In genomic region chr2:165136049-165136448, GRCm38 (mm10) we compare ENCODE assay signal across 10 mouse cellular contexts. TPM values are rescaled to one million over a fixed set of nuclear protein-coding genes. Genes with fewer than 3 reads are reported as not detected.
DNase-seq lines count a peak whose midpoint lies in the region; ATAC-seq and TF ChIP-seq lines count a peak whose summit lies in the region.
"Had no signal": no experiment of that assay in that cellular context is flagged by ENCODE, and none has a peak within 500 bp of the region (broad histone marks: within the 10 kb centered on the region; RNA-seq: fewer than 3 reads in every experiment).

No protein-coding gene starts in this region.

- TF ChIP-seq CTCF in ES-Bruce4 (IDR thresholded peaks at IDR 0.05; ENCODE audit: low read depth, low read length) = no peak

- H3K4me2 ChIP-seq in forebrain, embryonic 13.5 days = peak overlapping the region; percentile 30
- no peak overlapping the region; the same call in 1 of the 2 replicates for H3K4me2 ChIP-seq in midbrain, embryonic 13.5 days (replicated peaks)

- no peak for DNase-seq in frontal cortex, adult 2 months (ENCODE audit: extremely low spot score in 1 of 2, low spot score in 1 of 2)
- no peak for DNase-seq in ovary, postnatal 14 days (ENCODE audit: low spot score)
- DNase-seq in urinary bladder, adult 2 months (ENCODE audit: low spot score) = no peak
- DNase-seq in kidney, adult 8-10 months = no peak
- DNase-seq: kidney, adult 2 months; liver, postnatal 0 days had no signal

- H3K4me3 ChIP-seq in ES-Bruce4 (ENCODE audit: low read depth, low read length) = 0 out of 2 replicates have a peak overlapping the region, but pooled peaks have one; percentile 2
- no peak overlapping the region for H3K4me3 ChIP-seq in forebrain, embryonic 13.5 days
- H3K4me3 ChIP-seq in midbrain, embryonic 13.5 days (replicated peaks) = no peak overlapping the region

- H3K9ac ChIP-seq in ES-Bruce4 (ENCODE audit: low read depth, poor library complexity, severe bottlenecking) = no peak overlapping the region
- H3K9ac ChIP-seq in forebrain, embryonic 13.5 days = peak overlapping the region; percentile 58
- H3K9ac ChIP-seq in midbrain, embryonic 13.5 days (replicated peaks) = peak overlapping the region; percentile 59
- H3K9ac ChIP-seq: liver, postnatal 0 days had no signal

- under 1% methylated on average over 16 of the region's 16 CpGs for WGBS in forebrain, embryonic 13.5 days
- 1% methylated on average over 16 of the region's 16 CpGs for WGBS in midbrain, embryonic 13.5 days

- H3K27me3 ChIP-seq in ES-Bruce4 (ENCODE audit: control insufficient read depth, insufficient read depth, low read length, poor library complexity, severe bottlenecking) = no peaks in the 10 kb centered on the region
- no peaks in the 10 kb centered on the region for H3K27me3 ChIP-seq in forebrain, embryonic 13.5 days
- H3K27me3 ChIP-seq in midbrain, embryonic 13.5 days = peaks cover 14% of the 10 kb centered on the region; the same call in 1 of the 2 replicates

- no peaks in the 10 kb centered on the region for H3K9me3 ChIP-seq in ES-Bruce4 (replicated peaks; ENCODE audit: control insufficient read depth, insufficient read depth, low read length, poor library complexity, severe bottlenecking)
- no peaks in the 10 kb centered on the region for H3K9me3 ChIP-seq in forebrain, embryonic 13.5 days (replicated peaks)
- H3K9me3 ChIP-seq in midbrain, embryonic 13.5 days = no peaks in the 10 kb centered on the region

- 0 out of 2 replicates have a peak, but pooled peaks have one; percentile 34 for ATAC-seq in frontal cortex, adult (ENCODE audit: low TSS enrichment)
- ATAC-seq in forebrain, embryonic 13.5 days = peak; percentile 76
- ATAC-seq in midbrain, embryonic 13.5 days = peak; percentile 76
- ATAC-seq: liver, postnatal 0 days had no signal

- peaks cover 3% of the 10 kb centered on the region for H3K4me1 ChIP-seq in ES-Bruce4 (ENCODE audit: control insufficient read depth, insufficient read depth, low read length)
- peaks cover 84% of the 10 kb centered on the region for H3K4me1 ChIP-seq in forebrain, embryonic 13.5 days
- peaks cover 94% of the 10 kb centered on the region for H3K4me1 ChIP-seq in midbrain, embryonic 13.5 days (replicated peaks)

- no peaks in the 10 kb centered on the region for H3K36me3 ChIP-seq in ES-Bruce4 (ENCODE audit: control insufficient read depth, insufficient read depth, low read length, poor library complexity, severe bottlenecking)
- H3K36me3 ChIP-seq in forebrain, embryonic 13.5 days (ENCODE audit: poor library complexity, severe bottlenecking) = no peaks in the 10 kb centered on the region
- H3K36me3 ChIP-seq in midbrain, embryonic 13.5 days = no peaks in the 10 kb centered on the region

- TF ChIP-seq POLR2A in ES-Bruce4 (IDR thresholded peaks at IDR 0.05; ENCODE audit: insufficient read depth, low read length) = no peak

- no peak overlapping the region for H3K27ac ChIP-seq in ES-Bruce4 (ENCODE audit: insufficient read depth, low read length)
- peak overlapping the region; percentile 95 for H3K27ac ChIP-seq in forebrain, embryonic 13.5 days
- H3K27ac ChIP-seq in midbrain, embryonic 13.5 days = peak overlapping the region; percentile 92

- TF ChIP-seq EP300 in ES-Bruce4 (IDR thresholded peaks at IDR 0.05; ENCODE audit: insufficient read depth, low read depth, low read length) = 0 out of 2 replicates have a peak, but pooled peaks have one; percentile 10

RNA-seq across cellular contexts. Expression of gene 1700025C18Rik, which starts 45.5 kb away (rescaled TPM):
- not detected in 2 replicates for polyA plus RNA-seq in frontal cortex, adult 2 months (2012; rRNA removed)
- polyA plus RNA-seq in ES-Bruce4 (2011; ENCODE audit: insufficient read depth, insufficient read length, low read depth, missing spikeins) = not detected in 2 replicates
- polyA plus RNA-seq in forebrain, embryonic 13.5 days (2015; fragmentation: Nextera tagmentation; extraction: Ambion mirVana) = not detected in 2 replicates
- polyA plus RNA-seq in midbrain, embryonic 13.5 days (2015; fragmentation: Nextera tagmentation; extraction: Ambion mirVana) = not detected in 2 replicates
- polyA plus RNA-seq in urinary bladder, adult 2 months (2012; rRNA removed) = not detected in 2 replicates
- polyA plus RNA-seq: kidney, adult 2 months; liver, postnatal 0 days had no signal
